Mouse (Mus musculus) olfactory bulb, adult 2 months (tissue): Measurements from ENCODE around the gene Slc39a7.

Experiments
- CTCF ChIP-seq: fragments of 200-500 bp; IDR thresholded peaks from 2 replicates; pipeline ENCODE4 v1.5.1; 2012; ENCODE audit warnings: low read depth, mild to moderate bottlenecking, low read length, moderate library complexity; ENCODE audit not compliant: insufficient read depth
- POLR2A ChIP-seq: fragments of 200-500 bp; IDR thresholded peaks from 2 replicates; pipeline ENCODE4 v1.6.1; 2012; ENCODE audit warnings: mild to moderate bottlenecking, low read depth, low read length, moderate library complexity; ENCODE audit not compliant: insufficient read depth

DNA sequence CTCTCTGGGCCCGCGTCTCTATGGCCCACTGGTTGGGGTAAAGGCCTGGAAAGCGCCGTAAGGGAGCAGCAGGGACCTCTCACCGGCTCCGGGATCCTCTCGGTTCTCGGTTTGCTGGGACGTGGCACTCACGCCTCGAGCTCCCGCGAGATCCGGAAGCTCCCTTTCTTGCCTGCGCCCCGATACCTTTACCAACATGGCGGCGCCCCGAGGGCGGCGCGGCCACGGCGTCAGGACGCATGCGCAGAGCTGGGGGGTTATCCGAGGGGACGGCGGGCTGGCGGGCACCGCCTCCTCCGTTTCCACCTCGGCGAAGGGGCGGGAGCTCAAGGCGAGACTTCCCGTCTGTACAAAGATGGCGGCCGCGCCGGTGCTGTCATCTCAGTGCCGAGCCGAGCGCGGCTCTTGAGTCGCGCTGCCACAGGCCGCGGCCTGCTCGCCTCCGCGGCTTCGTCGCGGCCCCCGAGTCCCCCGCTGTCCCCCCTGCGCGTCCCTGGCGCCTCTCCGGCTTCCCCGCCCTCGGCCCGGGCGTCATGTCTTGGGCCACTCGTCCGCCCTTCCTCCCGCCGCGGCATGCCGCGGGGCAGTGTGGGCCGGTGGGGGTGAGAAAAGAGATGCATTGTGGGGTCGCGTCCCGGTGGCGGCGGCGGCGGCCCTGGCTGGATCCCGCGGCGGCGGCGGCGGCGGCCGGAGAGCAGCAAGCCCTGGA is at the start of gene Slc39a7, which contains the start of gene Rxrb:
- TF ChIP-seq CTCF (no peak), POLR2A (peak; percentile 51)
